Mouse (Mus musculus) cerebellum, postnatal 14 days (tissue): ENCODE results near the gene Scoc.
"Not testable (repeated sequence)": the region's sequence is repeated elsewhere in the genome, so short reads cannot be mapped to it uniquely, and the experiment has no call there.

ENCODE experiments used
- DNase-seq, 2 experiments: peaks; one replicate each; pipeline ENCODE4 v3.0.0; 2021; ENCODE audit warnings: mixed read lengths in 2 of 2

The Scoc gene

DNA sequence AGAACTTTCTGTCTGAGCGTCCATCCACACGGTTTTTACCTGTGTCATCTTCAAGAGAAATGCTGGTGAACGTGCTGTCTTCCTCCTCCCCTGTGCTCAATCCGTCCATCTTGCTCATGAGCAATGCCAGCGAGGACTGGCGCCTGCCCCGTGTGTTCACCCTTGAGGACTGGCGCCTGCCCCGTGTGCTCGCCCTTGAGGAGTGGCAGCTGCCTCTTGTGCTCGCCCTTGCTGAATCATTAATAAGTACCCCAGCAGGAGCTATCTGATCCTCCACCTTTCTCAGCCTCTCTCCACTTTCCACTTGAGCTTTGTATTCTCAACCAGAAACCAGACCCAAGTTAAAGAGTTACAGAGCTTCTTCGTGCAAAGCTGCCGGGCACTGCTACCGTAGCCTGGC is at the start of gene Scoc:
TSS of gene Scoc (minus strand) at position 170 of the 400 bp plus-strand sequence.
- DNase-seq: no peak

DNA sequence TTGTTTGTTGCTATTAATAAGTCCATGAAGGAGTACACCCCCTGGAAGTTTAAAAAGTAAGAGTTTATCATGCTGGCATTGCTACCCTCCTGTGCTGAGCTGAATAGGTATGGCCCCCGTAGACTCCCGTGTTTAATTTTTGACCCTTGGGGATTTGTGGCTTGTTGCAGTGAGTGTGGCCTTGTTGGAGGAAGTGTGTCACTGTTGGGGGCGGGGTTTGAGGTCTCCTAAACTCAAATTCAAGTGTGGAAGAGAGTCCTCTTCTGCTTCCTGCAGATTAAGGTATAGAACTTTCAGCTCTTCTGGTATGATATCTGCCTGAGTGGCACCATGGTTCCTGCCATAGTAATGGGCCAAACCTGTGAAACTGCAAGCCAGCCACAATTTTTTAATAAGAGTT is 1.4 kb upstream of the Scoc start:
- no peak for DNase-seq

DNA sequence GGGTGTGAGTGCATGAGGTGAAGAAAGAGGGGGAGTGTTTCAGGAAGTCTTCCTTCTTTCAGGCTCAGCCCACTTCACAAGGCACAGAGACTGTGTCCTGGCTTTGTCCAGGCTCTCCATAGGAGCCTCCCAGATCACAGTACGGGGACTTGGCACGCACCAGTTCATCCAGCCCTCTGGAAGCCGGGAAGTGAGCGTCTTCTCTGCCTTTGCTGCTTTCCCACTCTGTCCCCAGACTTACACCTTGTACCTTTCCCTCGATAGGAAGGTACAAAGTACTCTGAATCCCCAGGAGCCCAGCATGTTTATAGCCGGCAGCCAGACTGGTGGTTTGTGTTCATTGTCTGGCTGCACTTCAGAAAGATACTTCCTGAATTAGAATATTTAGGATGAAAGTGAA is 1.1 kb downstream of the Scoc start:
- DNase-seq: no peak

DNA sequence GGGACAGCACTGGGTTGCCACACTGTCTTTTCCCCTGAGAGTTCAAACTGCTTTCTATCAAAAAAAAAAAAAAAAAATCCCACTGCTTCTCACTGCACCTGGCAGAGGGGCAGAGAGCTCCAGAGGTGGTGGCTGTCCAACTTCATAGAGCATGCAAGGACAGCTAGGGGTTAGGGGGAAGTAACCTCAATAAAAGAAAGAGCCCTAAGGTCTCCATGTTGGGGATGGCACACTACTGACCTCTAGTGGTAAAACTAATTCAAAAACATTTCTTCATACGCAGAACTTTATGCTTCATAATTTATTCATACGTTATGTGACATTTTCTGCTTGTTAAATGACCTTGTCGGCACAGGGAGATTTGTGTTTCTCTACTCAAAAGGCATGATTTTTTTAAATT is 7.1 kb downstream of the Scoc start:
- peak in 1 of 2 experiments; percentile 18 for DNase-seq

DNA sequence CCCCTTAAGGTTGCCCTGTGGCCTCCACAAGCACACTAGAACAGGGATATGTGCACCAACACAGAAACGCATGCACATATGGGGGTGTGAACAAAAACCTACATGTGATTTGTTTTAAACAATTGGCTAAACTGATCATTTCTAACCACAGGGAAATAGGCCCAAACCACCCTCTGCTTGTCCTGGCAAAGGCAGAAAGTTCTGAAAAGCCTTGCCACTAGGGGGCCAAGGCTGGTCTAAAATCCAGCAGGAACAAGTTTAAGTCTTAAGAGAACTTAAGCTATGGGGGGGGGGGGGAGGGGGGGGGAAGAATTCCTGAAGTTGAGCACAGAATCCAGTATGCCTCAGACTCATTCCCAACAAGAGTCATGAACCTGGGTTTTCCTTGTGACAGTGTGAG is 8.2 kb downstream of the Scoc start:
- peak in 1 of 2 experiments; percentile 19 for DNase-seq

DNA sequence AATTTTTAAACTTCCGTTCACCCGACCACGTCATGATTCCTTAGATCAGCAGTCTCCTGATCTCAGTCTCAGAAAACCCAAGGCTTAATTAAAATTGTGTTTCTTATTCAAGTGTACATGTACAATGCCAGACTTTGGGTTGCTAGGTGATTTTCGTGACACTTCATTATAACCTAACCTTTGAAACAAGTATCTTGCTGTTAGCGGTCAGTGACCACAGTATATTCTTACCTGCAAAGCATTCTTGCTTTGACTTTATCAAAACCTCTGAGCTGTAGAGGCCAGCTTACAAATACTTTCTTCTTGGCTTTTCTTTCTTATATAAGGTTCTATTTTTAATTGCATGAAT is 15.2 kb downstream of the Scoc start:
- no peak for DNase-seq

DNA sequence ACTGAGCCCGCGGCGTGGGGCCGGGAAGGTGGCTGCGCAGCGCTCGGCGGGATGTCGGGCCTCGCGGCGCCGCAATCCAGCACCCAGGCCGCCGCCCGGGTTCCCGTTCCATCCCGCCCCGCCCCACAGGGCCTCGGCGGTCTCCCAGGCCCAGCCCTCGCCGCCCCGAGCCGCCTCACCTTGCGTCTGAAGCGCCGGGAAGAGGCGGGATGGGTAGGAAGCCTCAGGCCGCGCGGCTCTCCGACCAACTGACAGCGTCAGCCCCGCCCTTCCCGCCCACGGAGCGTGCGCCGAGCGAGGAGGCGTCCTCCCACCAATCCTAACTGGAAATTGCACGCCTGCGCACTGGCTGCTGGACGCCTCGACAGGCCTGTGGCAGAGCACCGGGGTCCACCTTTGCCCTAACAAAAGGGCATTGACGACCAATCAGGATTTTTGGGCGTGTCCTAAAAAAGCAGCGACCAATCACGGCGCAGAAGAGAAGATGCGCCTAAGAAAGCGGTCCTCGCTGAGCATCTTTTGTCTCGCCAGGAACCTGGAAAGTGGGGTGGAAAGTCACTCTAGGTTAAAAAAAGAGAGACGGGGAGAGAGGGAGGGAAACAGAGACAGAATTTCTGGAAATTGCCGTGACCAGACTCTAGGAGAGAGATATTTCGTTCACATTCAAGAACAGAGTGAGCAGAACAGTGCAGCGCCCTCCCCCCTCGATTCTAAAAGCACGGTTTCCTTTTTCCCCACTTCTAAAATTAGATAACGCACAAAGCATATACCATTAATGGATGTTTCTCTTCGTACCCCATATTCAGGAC is 15.7 kb downstream of the Scoc start:
- DNase-seq: peak; percentile 99

DNA sequence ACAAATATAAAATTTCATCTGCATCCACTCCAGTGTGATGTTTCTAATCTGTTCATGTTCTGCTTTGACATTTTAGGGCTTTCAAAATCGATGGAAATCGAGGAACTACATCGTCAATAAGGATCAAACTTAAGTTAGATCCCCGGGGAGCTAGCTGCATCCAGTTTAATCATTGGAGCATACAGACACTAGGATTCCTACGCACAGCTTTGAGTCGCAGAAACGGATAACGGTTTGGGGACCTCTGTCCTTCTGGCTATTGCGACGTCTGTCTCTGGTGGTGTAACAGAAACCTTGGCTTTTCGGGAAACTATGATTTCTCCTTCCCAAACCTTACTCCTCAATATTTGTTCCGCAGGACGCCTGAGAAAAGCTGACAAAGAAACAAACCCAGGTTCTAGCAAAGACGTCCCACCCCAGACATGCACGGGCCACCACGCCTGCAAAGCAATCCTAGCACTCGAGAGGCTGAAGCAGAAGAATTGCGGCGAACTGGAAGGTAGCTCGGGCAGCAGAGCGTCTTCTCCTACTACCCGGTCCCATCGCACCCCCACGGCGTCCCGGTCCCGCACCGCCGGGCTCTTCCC is 16.4 kb downstream of the Scoc start:
- DNase-seq: no peak

DNA sequence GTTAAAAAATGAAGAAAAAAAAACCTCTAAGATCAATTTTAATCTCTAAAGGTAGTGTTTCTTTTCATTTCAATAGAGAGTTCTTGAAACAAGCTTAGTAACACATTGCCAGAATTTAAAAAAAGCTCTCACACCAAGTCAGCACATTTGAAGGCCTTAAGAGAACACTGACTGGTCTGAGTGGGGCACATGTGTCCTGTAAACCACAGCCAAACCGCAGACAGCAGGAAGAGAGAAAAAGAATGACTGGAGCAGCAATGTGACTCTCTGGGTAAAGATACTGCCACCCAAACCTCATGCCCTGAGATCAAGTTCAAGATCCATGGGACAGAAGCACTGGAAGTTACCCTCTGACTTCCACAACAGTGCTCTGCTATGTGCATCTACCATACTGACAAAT is 21.1 kb downstream of the Scoc start:
- DNase-seq: no peak

DNA sequence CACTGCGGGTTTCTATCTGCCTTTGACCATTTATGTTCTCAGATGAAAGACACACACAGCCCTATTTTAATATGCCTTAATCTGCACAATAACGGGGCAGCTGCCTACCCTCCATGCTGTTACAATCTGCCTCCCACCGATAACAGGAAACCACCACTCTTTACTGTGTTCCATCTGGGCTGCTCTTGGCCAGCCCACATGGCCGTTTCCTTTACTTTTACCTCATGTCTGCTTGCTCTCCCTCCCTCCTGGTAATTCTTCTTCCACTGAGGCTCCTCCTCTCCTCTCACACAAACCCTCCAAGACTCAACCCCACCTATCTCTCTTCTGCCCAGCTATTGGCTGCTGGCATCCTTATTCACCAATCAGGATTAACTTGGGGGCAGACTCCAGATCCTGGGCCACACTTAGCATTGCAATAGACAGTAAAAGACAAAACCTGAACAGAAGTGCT is 29.1 kb downstream of the Scoc start:
- DNase-seq: no peak

DNA sequence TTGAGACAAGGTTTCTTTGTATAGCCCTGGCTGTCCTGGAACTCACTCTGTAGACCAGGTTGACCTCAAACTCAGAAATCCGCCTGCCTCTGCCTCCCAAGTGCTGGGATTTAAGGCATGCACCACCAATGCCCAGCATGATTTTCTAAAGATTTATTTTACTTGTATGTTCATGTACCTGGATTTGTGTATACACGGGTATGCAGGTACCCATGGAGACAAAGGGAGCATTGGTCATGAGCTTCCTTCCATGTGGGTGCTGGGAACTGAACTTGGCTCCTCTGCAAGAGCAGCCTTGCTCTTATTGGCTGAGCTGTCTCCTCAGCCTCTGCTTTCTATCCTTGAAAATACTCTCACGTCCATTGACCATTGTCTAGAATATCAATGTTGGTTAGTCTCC is 29.6 kb downstream of the Scoc start:
- not testable (repeated sequence) for DNase-seq

DNA sequence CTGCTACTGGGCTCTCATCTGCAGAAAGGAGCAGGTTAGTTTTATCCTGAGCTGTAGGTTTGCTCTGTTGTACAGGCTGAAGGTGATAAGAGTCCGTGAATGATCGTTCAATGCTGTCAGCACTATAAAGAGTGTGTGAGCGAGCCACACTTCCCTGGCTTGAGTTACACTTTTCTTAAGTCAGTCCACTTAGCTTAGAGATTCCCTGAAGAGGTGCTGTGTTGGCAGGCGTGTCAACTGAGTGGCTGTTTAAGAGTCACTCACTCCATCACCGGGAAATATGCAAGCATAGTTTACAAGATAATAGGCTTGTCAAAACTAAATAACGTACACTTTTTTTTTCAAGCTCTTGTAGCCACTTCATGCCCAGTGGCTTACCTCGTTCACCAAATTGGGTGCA is 31.2 kb downstream of the Scoc start:
- DNase-seq: no peak

DNA sequence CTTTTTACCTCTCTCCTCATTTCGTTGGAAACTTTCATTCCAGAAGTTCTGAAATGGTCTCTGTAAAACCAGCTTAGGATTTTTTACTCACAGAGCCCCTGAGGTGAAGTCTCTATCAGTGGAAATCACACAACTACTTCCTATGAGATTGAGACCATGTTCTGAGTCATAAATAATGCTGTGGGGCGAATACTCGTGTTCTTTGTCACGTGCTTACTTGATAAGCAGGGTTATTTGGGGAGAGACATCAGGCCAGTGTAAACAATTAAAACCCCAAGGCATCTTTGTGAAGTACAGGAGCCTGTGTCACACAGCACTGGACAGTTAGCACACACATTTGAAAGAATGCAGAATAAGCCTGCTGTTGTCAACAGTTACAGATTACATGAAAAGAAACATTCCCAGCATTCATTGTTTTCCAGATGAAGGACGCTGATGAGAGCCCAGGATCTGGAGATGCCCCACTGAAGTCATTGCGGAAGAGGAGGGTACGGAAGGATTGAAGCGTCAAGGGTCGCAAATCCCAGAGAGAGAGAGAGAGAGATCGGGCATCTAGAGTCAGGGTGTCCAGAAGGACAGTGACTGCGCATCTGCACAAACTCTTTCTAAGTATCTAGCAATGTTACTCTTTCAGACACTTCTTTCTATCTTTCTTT is 32.0 kb downstream of the Scoc start:
- DNase-seq: no peak

DNA sequence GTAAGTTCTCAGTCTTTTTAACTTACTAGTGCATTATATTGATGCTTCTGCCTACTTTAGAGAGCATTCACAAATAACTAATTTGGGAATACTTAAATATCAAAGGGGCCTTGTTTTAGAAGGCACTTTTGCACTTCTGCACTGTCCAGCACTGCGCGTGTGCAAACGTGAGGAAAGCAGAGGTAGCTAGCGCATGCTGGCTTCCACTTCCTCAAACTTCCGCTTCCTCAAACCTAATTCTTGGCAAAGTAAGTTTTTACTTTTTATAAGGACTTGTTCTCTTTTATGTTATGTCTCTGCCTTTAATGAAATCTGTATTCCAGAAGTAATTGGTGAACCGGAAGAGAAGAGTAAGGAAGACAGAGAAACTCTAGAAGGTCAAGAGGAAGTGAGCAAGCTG is 33.0 kb downstream of the Scoc start:
- no peak for DNase-seq

DNA sequence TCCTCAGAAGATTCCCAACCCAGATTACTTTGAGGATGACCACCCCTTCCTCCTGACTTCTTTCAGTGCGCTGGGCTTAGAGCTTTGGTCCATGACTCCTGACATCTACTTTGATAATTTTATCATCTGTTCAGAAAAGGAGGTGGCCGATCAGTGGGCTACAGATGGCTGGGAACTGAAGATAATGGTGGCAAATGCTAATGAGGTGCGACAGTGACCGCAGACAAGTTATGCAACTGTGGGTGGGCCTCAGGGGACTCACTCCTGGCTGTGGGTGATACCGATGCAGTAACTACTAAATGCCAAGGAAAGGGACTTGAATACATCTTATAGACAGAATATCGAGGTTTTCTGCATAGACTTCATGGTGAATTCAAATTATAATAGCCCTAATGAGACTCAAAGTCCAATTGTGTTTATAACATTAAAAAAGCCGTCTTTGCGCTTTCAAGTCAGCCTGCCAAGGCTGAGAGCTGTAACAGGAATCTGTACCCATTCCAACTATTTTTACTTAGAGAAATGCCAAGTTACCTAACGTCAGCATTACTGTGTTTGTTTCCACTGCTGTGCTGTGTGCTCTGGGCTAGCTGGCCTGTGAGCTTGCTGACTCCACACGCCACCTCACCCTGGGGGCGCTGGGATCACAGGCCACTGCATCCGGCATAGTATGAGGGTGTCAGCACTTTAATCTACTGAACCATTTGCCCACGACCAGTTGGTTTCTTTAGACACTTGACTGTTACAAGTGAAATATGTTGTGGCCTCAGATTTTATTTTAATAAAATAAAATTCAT is 35.0 kb downstream of the Scoc start:
- no peak for DNase-seq

DNA sequence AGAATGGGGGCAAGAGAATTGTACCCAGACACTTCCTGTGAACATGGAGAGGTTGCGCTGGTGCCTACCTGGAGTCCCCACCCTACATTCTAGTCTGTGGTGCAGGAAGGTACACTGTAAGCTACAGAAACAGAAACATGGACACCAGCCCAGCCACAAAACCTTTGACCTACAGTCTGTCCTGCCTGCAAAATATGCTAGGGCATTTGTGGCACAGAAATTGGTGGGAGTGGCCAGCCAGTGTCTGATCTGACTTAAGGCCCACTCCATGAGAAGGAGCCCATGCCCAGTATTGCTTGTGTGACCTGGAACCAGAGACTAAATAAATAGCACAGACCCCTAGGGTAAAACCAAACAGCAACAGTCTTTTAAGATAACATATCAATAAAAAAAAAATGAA is 36.8 kb downstream of the Scoc start:
- DNase-seq: no peak

DNA sequence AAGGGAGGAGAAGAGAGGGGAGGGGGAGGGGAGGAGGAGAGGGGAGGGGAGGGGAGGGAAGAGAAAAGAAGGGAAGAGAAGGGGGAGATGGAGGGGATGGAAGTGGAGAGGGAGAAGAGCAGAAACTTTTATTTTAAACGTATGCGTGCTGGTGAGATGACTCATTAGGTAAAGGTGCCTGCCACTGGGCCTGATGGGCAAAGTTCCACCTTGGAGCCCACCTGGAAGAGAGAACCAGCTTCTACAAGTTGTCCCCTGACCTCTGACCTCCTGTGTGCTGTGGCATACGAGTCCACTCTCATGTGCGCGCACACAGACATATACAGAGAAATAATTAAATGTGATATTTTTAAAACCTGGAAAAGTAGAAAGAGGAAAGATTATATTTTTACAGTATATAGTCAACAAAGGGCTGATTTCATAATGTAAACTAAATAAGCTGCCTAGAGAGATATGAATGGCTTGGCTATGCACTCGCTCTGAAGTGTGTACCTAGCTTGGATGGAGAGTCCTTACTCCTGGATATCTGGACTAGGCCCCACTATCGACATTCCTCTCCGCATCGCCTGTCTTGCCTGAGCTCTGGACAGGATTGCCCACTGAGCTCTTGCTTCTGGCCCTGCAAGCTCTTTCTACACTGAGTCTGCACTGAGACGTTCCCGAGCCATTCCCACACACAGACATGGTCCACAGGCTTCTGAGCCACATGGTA is 39.2 kb downstream of the Scoc start:
- DNase-seq: no peak

DNA sequence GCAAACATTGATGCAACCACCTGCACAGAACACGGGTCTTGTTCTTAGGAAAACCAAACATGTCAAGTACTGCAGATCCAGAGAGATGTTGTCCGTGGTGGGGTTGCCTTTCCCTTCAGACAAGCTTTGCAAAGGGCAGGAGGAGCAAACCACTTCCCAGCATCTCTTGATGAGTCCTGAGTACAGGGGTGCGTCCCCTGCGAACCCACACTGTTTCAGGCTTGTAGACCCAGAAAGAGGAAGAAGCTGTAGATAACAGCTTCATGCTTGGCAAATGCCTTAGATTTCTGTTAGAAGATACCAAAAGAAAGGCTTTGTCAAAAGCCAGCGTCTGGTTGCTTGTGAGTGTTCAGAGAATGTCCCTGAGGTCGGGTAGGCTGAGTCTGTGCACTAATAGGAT is 40.2 kb downstream of the Scoc start:
- DNase-seq: no peak

DNA sequence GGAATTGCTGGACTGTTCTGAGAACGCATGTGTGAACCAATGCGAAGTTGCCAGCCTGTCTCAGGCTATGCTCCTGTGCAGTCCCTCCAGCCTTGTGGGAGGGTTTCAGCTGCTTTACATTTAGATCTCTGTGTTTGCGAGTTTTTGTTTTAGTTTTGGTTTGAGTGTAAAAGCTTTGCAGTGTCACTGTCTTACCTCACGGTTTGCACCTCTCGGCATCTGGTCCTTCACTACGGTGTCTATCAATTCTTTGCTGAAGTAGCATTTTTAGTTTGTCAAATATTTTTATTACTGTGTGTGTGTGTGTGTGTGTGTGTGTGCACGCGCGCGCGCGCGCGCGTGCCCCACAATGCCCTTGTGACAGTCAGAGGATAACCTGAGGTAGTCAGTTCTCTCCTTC is 41.3 kb downstream of the Scoc start:
- no peak for DNase-seq

DNA sequence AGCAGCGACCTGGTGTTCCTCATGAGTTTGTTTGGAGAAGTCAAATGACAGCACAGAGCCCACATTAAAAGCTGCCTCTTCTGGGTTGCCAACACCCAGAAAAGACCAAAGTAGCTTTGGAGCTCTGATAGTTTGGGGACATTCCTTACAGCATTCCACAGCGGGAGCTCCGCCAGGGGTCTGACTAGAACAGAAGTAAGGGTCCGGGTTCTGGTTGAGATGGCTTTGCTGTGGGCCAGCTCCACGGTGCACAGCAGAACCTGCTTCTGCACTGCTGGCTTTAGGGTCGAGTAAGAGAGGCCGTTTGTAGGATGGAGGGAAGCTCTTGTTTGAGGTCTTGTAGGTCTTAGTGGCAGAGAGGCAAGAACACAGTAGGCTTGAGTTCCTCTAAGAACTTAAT is 49.7 kb downstream of the Scoc start:
- no peak for DNase-seq

DNA sequence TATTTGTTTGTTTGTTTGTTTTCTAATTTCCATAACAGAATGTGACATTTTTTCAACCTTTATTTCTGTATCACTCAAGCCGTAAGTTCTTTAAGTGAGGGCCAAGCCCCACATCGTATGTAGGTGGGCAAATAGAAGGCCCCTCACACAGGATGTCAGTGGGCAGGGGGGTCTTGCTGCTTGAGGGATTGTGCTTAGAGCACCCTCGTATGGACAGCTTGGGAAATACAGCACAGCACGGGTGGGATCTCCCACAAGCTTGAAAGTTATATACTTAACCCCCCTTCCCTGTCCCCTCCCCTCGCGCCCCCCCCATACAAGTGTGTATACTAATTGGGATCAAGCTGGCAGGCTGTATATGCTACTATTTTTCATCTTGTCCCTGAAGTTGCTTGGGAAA is 51.4 kb downstream of the Scoc start:
- peak in 1 of 2 experiments; percentile 23 for DNase-seq

DNA sequence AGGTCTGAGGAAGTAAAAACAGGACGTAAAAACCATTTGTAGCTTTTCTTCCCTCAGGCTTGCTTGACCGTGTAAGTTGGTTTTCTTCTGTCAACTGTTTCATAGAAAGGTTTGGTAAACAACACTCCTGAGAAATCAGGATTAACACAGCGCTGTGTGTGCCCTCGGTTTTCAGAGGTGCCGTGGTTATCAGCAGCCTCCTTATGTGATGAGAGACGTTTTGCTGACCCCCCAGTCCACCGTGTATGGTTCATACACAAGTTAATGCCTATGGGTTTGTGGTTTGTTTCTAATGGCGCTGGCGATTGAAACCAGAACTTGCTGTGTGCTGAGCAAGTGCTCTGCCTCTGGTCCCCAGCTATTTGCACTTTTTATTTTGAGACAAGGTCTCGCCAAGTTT is 52.6 kb downstream of the Scoc start:
- DNase-seq: no peak

DNA sequence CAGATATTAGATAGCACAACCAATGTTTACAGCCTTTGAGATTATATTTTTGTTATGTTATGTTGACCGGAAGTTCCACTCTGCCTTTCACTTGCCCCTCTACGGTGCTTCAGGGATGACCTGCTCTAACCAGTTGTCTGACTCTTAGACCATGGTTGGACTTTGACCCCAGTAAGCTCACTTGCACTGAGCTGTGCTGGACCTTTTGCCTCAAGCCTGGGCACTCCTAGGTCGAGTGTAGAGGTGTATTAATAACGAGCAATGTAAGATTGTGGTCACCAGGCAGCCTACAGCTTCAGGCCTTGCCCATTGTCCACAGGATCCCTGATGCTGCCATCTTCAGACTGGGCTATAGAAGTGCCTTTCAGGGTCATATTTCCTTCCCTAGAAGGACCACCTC is 60.5 kb downstream of the Scoc start:
- no peak for DNase-seq
